Mouse (Mus musculus) midbrain, embryonic 14.5 days (tissue): ENCODE results near the gene Gak. TPM values are rescaled to one million over a fixed set of nuclear protein-coding genes. Genes with fewer than 3 reads are reported as not detected.
A peak's percentile ranks its signal among the peaks of the same experiment; 100 is the strongest.

ENCODE experiments used
- ATAC-seq: fragments of 200-750 bp; cut with Nextera tagmentation; 2 replicates; pipeline ENCODE4 v1.8.0; 2017; ENCODE audit warnings: moderate number of reproducible peaks, moderate library complexity; ENCODE audit not compliant: low FRiP score, low TSS enrichment
- DNase-seq: peaks from one replicate; pipeline ENCODE4 v3.0.0-alpha.2; 2015
- H3K27ac ChIP-seq: fragments of 300-500 bp; sonication (generic); replicated peaks from 2 replicates; pipeline ENCODE4 v1.5.1; 2014; ENCODE audit warnings: mild to moderate bottlenecking, low read depth, low read length, moderate library complexity
- H3K27me3 ChIP-seq: fragments of 300-500 bp; sonication (generic); 2 replicates; pipeline ENCODE4 v1.6.1; 2014; ENCODE audit warnings: low read length, control low read depth, mixed read lengths; ENCODE audit not compliant: control insufficient read depth, insufficient read depth
- H3K36me3 ChIP-seq: fragments of 300-500 bp; sonication (generic); 2 replicates; pipeline ENCODE4 v1.6.1; 2014; ENCODE audit warnings: low read length, control low read depth; ENCODE audit not compliant: control insufficient read depth, insufficient read depth
- H3K4me1 ChIP-seq: fragments of 300-500 bp; sonication (generic); 2 replicates; pipeline ENCODE4 v1.6.1; 2014; ENCODE audit warnings: mild to moderate bottlenecking, antibody characterized with exemption, low read length, control low read depth; ENCODE audit not compliant: control insufficient read depth, insufficient read depth
- H3K4me2 ChIP-seq: fragments of 300-500 bp; sonication (generic); 2 replicates; pipeline ENCODE4 v1.6.1; 2014; ENCODE audit warnings: mild to moderate bottlenecking, low read length, moderate library complexity
- H3K4me3 ChIP-seq: fragments of 300-500 bp; sonication (generic); replicated peaks from 2 replicates; pipeline ENCODE4 v1.5.1; 2014; ENCODE audit warnings: low read depth, low read length
- H3K9ac ChIP-seq: fragments of 300-500 bp; sonication (generic); replicated peaks from 2 replicates; pipeline ENCODE4 v1.6.1; 2014; ENCODE audit warnings: mild to moderate bottlenecking, low read length, moderate library complexity
- H3K9me3 ChIP-seq: fragments of 300-500 bp; sonication (generic); 2 replicates; pipeline ENCODE4 v1.6.1; 2016; ENCODE audit warnings: low read length, control low read depth, mixed read lengths; ENCODE audit not compliant: control insufficient read depth
- WGBS: fragments of 180-500 bp; shearing (Covaris S2); extraction: QIAGEN DNeasy Blood & Tissue Kit; methylation state at CpG from one replicate; pipeline ENCODE4 v1.1.7; 2014; 5-methylcytosine and 5-hydroxymethylcytosine counted together
- polyA plus RNA-seq: library from polyadenylated mRNA; unstranded; fragments of >200 nt; fragmentation: Nextera tagmentation; extraction: Ambion mirVana; gene quantifications from 2 replicates; pipeline ENCODE4 v1.2.1, GENCODE M21; 2014

The Gak gene
- polyA plus RNA-seq, 1 experiment from 2014 or later, result 50.9 TPM

DNA sequence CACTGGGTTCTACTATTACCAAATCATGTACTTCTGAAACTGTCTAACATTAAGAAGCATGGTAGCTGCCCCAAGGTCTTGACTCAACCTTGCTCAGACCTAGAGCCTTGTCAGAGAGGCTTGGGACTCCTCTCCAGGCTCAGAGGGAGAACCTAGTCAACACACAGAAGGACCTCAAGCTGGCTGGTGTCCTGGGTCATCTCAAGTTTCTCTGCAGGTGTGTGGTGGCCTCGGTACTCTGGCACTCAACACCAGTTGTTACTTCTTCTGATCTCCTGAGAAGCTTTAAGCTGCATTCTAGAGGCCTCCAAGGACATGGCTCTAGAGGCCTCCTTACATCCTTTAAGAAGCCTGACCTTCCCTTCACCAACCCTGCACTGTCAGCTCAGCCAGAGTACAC lies 75.5 kb downstream of the Gak start:
- Histone ChIP-seq H3K9ac (no peak overlapping the region), H3K4me1 (0 out of 2 replicates have a peak, but pooled peaks cover 3% of the 10 kb centered on the region), H3K27me3 (peaks cover 17% of the 10 kb centered on the region; the same call in 1 of the 2 replicates), H3K9me3 (no peaks in the 10 kb centered on the region), H3K4me2 (no peak overlapping the region), H3K27ac (no peak overlapping the region), H3K36me3 (no peaks in the 10 kb centered on the region), H3K4me3 (no peak overlapping the region)
- WGBS, result 69% methylated on average over 1 of the region's 1 CpGs
- DNase-seq, result no peak
- no peak for ATAC-seq

DNA sequence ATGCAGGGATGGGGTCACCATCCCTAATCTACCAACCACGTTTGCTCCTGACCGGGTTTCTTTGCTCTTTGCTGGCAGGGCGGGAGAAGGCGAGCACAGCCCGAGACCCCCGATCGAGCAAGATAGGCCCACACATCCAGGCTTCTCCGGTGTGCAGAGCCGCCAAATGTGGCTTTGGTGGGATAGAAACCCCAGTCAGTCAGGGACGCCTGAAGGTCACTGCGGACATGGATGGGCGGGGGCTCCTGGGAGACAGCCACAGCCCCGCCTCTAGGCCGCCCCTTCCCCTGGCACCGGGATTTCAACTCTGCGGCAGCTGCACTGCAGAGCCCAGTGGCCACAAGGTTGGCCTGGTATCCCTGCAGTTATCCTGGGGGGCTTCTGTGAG lies 79.4 kb downstream of the Gak start:
- ATAC-seq (peak; percentile 64), DNase-seq (peak; percentile 46)
- H3K27me3 ChIP-seq, result peaks cover 17% of the 10 kb centered on the region; the same call in 1 of the 2 replicates
- peak overlapping the region; percentile 75 for H3K27ac ChIP-seq
- WGBS, result 1% methylated on average over 16 of the region's 16 CpGs
- peak overlapping the region; percentile 76 for H3K4me2 ChIP-seq
- H3K4me3 ChIP-seq, result peak overlapping the region; percentile 54
- peak overlapping the region; percentile 75 for H3K9ac ChIP-seq
- no peaks in the 10 kb centered on the region for H3K9me3 ChIP-seq
- no peaks in the 10 kb centered on the region for H3K36me3 ChIP-seq
- H3K4me1 ChIP-seq, result 0 out of 2 replicates have a peak, but pooled peaks cover 3% of the 10 kb centered on the region

DNA sequence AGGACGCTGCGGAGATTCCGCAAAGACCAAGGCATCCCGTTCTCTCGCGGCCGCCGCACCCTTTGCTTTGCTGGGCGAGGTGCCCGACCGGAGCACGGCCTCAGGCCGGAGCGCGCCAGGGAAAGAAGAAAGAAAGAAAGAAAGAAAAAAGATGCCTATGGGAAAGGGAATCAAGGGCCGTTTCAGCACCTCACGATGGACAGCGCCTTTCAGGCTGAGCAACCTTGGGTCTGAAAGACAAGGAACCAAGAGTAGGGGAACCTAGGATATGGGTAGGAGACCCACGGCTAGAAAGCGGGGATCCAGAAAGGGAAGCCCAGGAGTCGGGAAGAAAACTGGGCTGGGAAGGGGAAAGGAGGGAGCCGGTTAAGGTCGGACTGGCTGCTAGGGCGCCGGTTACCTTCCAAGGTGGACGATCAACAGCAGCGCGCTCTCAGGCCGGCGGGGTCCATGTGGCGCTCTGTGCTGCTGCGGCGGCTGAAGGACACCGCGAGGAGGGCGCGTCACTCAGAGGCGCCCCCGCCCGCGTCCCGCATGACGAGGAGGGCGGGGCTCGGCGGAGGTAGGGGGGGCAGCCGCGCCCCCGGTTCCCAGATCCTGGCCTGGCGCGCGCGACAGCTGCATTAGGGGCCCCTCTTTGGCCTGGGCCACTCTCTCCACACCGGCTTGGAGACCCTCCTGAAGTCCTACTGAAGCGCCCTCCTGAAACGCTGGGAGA lies 79.9 kb downstream of the Gak start, which contains the start of gene Cplx1:
TSS of gene Cplx1 (minus strand) at position 536 of the 718 bp plus-strand sequence.
- peak within 1 kb of the TSS; percentile 76 for H3K4me2 ChIP-seq
- peak within 1 kb of the TSS; percentile 75 for H3K27ac ChIP-seq
- DNase-seq (peak; percentile 88), ATAC-seq (peak; percentile 90)
- peaks cover 17% of the 10 kb centered on the region; the same call in 1 of the 2 replicates for H3K27me3 ChIP-seq
- H3K9me3 ChIP-seq, result no peaks in the 10 kb centered on the region
- WGBS, result under 1% methylated on average over 56 of the region's 56 CpGs
- peak within 1 kb of the TSS; percentile 54 for H3K4me3 ChIP-seq
- peak within 1 kb of the TSS; percentile 75 for H3K9ac ChIP-seq
- H3K36me3 ChIP-seq, result no peaks in the 10 kb centered on the region
- 0 out of 2 replicates have a peak, but pooled peaks cover 3% of the 10 kb centered on the region for H3K4me1 ChIP-seq

DNA sequence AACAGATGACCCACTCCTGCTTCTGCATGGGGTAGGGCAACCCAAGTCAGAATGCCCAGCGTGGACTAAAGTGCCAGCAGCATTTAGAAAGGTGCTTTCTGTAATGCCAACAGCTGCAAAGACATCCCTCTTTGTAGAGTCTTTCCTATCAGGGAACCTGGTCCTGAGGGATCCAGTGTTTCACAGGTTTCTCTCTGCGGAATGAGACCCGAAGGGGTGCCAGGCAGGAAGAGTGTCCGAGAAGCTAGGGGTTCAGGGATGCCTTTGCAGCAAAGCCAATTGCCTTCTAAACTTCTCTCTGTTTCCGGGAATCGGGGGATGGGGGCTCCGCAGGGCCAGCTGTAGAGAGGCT lies 80.4 kb downstream of the Gak start:
- peak overlapping the region; percentile 54 for H3K4me3 ChIP-seq
- DNase-seq, result no peak

DNA sequence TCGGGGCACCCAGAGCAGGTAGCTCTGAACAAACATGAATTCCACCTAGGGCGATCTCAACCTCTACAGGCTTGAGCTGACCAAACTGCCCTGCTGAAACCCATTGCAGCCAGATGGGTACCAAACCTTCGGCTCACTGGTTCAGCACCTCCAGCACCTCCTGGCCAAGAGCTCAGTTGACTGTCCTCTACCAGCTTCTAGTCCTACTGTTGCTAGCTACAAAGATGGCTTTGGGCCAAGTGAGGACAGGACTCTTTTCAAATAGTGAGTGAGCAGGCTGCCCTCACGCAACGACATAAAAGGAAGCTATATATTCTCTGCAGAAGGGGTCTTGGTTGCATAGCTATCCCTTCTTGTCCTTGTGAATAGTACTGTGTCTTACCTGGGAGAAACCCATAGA lies 81.9 kb downstream of the Gak start:
- DNase-seq (no peak), ATAC-seq (no peak)
- 91% methylated on average over 5 of the region's 5 CpGs for WGBS
- H3K4me1 ChIP-seq, result 0 out of 2 replicates have a peak, but pooled peaks cover 3% of the 10 kb centered on the region
- H3K27ac ChIP-seq, result no peak overlapping the region
- H3K9me3 ChIP-seq, result no peaks in the 10 kb centered on the region
- no peak overlapping the region for H3K9ac ChIP-seq
- H3K4me2 ChIP-seq, result no peak overlapping the region
- H3K36me3 ChIP-seq, result no peaks in the 10 kb centered on the region
- H3K4me3 ChIP-seq, result no peak overlapping the region
- H3K27me3 ChIP-seq, result peaks cover 17% of the 10 kb centered on the region; the same call in 1 of the 2 replicates

More for the DNA sequence above, 80.4 kb downstream of the Gak start:
- ATAC-seq, result no peak
- peaks cover 17% of the 10 kb centered on the region; the same call in 1 of the 2 replicates for H3K27me3 ChIP-seq
- H3K36me3 ChIP-seq, result no peaks in the 10 kb centered on the region
- 0 out of 2 replicates have a peak, but pooled peaks cover 3% of the 10 kb centered on the region for H3K4me1 ChIP-seq
- H3K9ac ChIP-seq, result peak overlapping the region; percentile 75
- peak overlapping the region; percentile 75 for H3K27ac ChIP-seq
- H3K9me3 ChIP-seq, result no peaks in the 10 kb centered on the region
- 17% methylated on average over 7 of the region's 7 CpGs for WGBS
- H3K4me2 ChIP-seq, result peak overlapping the region; percentile 76

DNA sequence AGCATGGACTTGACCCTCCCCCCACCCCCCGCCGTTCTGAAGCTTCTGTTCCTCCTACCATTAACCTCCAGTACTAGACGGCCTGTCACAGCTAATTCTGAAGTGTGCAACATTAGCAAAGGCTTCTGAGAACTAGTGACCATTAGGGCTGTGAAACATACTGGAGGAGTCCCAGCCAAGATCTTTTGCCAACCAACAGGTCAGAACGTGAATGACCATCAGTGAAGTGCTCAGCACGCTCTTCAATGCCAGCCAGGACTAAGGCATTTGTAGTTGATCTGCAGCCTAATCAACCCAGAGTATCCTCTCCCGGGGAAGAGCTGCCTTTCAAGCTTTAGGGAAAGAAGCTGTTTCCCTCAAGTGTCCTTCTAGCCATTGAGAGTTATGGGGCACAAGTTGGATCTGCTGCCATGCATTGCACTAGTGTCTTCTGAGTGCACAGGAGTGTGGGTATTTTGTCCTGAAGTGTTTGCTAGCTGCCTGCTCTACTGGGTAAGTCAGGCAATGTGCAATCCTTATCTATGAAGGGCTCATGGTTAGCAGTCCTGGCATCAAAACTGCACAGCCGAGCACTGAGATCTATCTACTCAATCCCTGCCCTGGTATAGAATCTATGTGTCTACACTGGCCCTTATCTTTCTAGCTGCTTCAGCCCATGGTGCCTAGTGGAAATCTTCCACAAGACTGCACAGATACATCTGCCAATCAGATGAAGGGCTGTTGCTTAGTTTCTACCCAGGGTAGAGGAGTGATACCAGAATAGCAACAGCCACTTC lies 85.9 kb downstream of the Gak start:
- ATAC-seq, result no peak
- H3K4me3 ChIP-seq, result no peak overlapping the region
- WGBS, result 79% methylated on average over 7 of the region's 7 CpGs

DNA sequence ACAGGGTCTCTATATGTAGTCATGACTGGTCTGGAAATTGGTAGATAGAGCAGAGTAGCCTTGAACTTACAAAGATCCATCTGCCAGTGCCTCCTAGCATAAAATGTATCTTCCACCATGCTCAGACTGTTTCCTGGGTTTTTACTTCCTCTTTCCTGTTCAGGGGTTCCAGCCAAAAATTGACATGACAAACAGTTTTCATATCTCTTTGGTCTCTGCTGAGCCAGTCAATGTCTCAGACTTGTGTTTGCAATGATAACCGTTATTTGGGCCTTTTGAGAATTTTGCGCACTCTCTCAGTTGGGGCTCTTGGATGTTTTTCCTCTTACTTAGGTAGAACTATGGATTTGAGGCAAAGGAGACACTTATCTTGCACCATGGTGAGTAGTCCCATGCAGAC lies 95.4 kb downstream of the Gak start:
- 97% methylated on average over 2 of the region's 2 CpGs for WGBS
- H3K4me3 ChIP-seq, result no peak overlapping the region
- H3K27me3 ChIP-seq, result no peaks in the 10 kb centered on the region
- no peak overlapping the region for H3K4me2 ChIP-seq
- H3K27ac ChIP-seq, result no peak overlapping the region
- peaks cover 4% of the 10 kb centered on the region; the same call in 1 of the 2 replicates for H3K36me3 ChIP-seq
- H3K9me3 ChIP-seq, result peaks cover 15% of the 10 kb centered on the region
- no peaks in the 10 kb centered on the region for H3K4me1 ChIP-seq
- ATAC-seq, result no peak
- H3K9ac ChIP-seq, result no peak overlapping the region
- DNase-seq, result no peak

More for the DNA sequence above, 85.9 kb downstream of the Gak start:
- H3K9me3 ChIP-seq, result no peaks in the 10 kb centered on the region
- no peak for DNase-seq
- no peak overlapping the region for H3K9ac ChIP-seq
- H3K27me3 ChIP-seq, result no peaks in the 10 kb centered on the region
- H3K27ac ChIP-seq, result no peak overlapping the region
- H3K36me3 ChIP-seq, result no peaks in the 10 kb centered on the region
- H3K4me1 ChIP-seq, result no peaks in the 10 kb centered on the region
- H3K4me2 ChIP-seq, result no peak overlapping the region

DNA sequence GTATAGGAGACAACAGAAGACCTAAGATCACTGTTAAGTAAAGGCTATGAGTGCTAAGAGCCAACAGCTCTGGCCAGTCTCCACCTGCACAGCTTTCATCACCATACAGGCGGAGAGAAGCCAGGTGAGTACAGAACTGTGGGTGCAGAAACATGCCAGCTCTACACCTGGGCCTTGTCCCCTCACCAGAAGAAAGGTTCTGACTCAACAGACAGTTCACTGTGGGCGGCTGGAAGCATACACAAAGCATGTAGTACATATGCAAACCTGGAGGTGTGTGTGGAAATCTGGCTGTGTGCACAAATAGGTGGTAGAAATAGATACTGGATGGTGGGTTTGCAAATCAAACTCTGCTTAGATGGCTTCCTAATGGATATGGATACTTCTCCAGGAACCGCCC lies 107.0 kb downstream of the Gak start:
- Histone ChIP-seq H3K9ac (no peak overlapping the region), H3K36me3 (peaks cover 13% of the 10 kb centered on the region; the same call in 1 of the 2 replicates), H3K9me3 (no peaks in the 10 kb centered on the region), H3K27me3 (no peaks in the 10 kb centered on the region), H3K4me2 (no peak overlapping the region), H3K4me3 (no peak overlapping the region), H3K4me1 (no peaks in the 10 kb centered on the region), H3K27ac (no peak overlapping the region)
- 85% methylated on average over 3 of the region's 3 CpGs for WGBS
- no peak for ATAC-seq
- DNase-seq, result no peak
